Mouse (Mus musculus) A20 (cell line): ENCODE results near the gene Glt8d2.
"Not testable (repeated sequence)": the region's sequence is repeated elsewhere in the genome, so short reads cannot be mapped to it uniquely, and the experiment has no call there.

Experiments used
- DNase-seq: peaks from one replicate; pipeline ENCODE4 v3.0.0-alpha.2; 2011; ENCODE audit warnings: low read depth, low spot score

Gene Glt8d2

GRCm38 (mm10) chr10:82647205-82647811, 43.1 kb downstream of the Glt8d2 start:
- no peak for DNase-seq

- DNase-seq = no peak
Observed at GRCm38 (mm10) chr10:82646083-82646482, 44.4 kb downstream of the Glt8d2 start.

- no peak for DNase-seq
Observed at GRCm38 (mm10) chr10:82641481-82641880, 49.0 kb downstream of the Glt8d2 start.

- no peak for DNase-seq
Observed at GRCm38 (mm10) chr10:82639032-82639698, 51.3 kb downstream of the Glt8d2 start.

- no peak for DNase-seq
Observed at GRCm38 (mm10) chr10:82636321-82636720, 54.1 kb downstream of the Glt8d2 start.

GRCm38 (mm10) chr10:82634348-82634747, 56.1 kb downstream of the Glt8d2 start:
- no peak for DNase-seq

GRCm38 (mm10) chr10:82632496-82633280, 57.8 kb downstream of the Glt8d2 start:
- peak; percentile 44 for DNase-seq

- peak; percentile 35 for DNase-seq
Observed at GRCm38 (mm10) chr10:82631133-82631532, 59.3 kb downstream of the Glt8d2 start.

- peak; percentile 40 for DNase-seq
Observed at GRCm38 (mm10) chr10:82630497-82630896, 60.0 kb downstream of the Glt8d2 start.

- peak; percentile 97 for DNase-seq
Observed at GRCm38 (mm10) chr10:82629586-82630255, 60.7 kb downstream of the Glt8d2 start, which contains the start of gene Tdg. Gene Tdg, plus strand, starts transcription at chr10:82629828.

- no peak for DNase-seq
Observed at GRCm38 (mm10) chr10:82629111-82629585, 61.3 kb downstream of the Glt8d2 start.

- DNase-seq = not testable (repeated sequence)
Observed at GRCm38 (mm10) chr10:82623553-82623932, 66.9 kb downstream of the Glt8d2 start.

GRCm38 (mm10) chr10:82622671-82623552, 67.5 kb downstream of the Glt8d2 start, which contains the start of gene 1190007I07Rik:
Gene 1190007I07Rik, minus strand, starts transcription at chr10:82623228.
- DNase-seq = peak; percentile 90

- DNase-seq = peak; percentile 24
Observed at GRCm38 (mm10) chr10:82622235-82622634, 68.2 kb downstream of the Glt8d2 start.
